Mouse (Mus musculus) small intestine, adult 2 months (tissue): Measurements from ENCODE around the gene Atf6. TPM values are rescaled to one million over a fixed set of nuclear protein-coding genes. Genes with fewer than 3 reads are reported as not detected.

Experiments
- H3K27ac ChIP-seq: fragments of 200-500 bp; 2 replicates; pipeline ENCODE4 v1.5.1; 2012; ENCODE audit warnings: low read depth, low read length, control low read depth, inconsistent platforms; ENCODE audit not compliant: insufficient read depth
- H3K27me3 ChIP-seq: fragments of 200-500 bp; 2 replicates; pipeline ENCODE4 v1.6.1; 2012; ENCODE audit warnings: mild to moderate bottlenecking, moderate library complexity, low read length, inconsistent platforms; ENCODE audit not compliant: control insufficient read depth, insufficient read depth
- H3K36me3 ChIP-seq: fragments of 200-500 bp; 2 replicates; pipeline ENCODE4 v1.6.1; 2012; ENCODE audit warnings: mild to moderate bottlenecking, low read length, control low read depth, inconsistent platforms; ENCODE audit not compliant: control insufficient read depth, insufficient read depth
- H3K4me1 ChIP-seq: fragments of 200-500 bp; 2 replicates; pipeline ENCODE4 v1.6.1; 2012; ENCODE audit warnings: low read length, inconsistent platforms, mixed read lengths; ENCODE audit not compliant: control insufficient read depth, insufficient read depth, insufficient read length
- H3K4me3 ChIP-seq: fragments of 200-500 bp; 2 replicates; pipeline ENCODE4 v1.5.1; 2012; ENCODE audit warnings: low read depth, mild to moderate bottlenecking, control low read depth, inconsistent platforms, low read length, moderate library complexity
- CTCF ChIP-seq: fragments of 200-500 bp; IDR thresholded peaks from 2 replicates; pipeline ENCODE4 v1.5.1; 2012; ENCODE audit warnings: low read depth, mild to moderate bottlenecking, control low read depth, inconsistent platforms, low read length, moderate library complexity, mixed read lengths; ENCODE audit not compliant: insufficient replicate concordance, insufficient read length; ENCODE audit errors: extremely low read depth
- POLR2A ChIP-seq: fragments of 200-500 bp; IDR thresholded peaks from 2 replicates; pipeline ENCODE4 v1.6.1; 2012; ENCODE audit warnings: low read depth, mild to moderate bottlenecking, control low read depth, inconsistent platforms, low read length, moderate library complexity
- WGBS: fragments of 180-500 bp; shearing (Covaris S2); methylation state at CpG from one replicate; pipeline ENCODE4 v1.1.7; 2018; 5-methylcytosine and 5-hydroxymethylcytosine counted together
- polyA plus RNA-seq: library from polyadenylated mRNA; depleted of rRNA; stranded (reverse); fragments of >200 nt; gene quantifications from 2 replicates; pipeline ENCODE4 v1.2.3, GENCODE M21; 2012

Gene Atf6
- polyA plus RNA-seq, 1 experiment: 8.4 TPM

DNA sequence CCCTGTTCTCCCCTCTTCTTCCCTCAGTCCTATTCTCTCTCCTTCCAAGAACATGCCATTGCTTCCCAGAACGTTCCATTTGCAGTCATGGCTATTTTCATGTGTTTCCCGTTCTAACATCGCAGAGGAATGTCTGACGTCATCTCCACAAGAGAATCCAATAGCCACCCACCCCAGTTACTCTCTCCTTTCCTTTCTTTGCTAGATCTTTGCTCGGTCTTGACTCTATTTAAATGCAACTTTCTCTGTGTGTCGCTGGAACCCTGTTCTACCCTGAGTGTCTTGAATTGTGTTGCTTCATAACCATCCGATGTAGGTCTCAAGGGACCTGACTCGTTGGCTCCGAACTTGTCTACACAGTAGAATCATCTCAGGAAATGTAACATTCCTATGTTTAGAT lies 168.0 kb downstream of the Atf6 start:
- Histone ChIP-seq H3K36me3 (no peaks in the 10 kb centered on the region), H3K27ac (no peak overlapping the region)
- 72% methylated on average over 9 of the region's 9 CpGs for WGBS

DNA sequence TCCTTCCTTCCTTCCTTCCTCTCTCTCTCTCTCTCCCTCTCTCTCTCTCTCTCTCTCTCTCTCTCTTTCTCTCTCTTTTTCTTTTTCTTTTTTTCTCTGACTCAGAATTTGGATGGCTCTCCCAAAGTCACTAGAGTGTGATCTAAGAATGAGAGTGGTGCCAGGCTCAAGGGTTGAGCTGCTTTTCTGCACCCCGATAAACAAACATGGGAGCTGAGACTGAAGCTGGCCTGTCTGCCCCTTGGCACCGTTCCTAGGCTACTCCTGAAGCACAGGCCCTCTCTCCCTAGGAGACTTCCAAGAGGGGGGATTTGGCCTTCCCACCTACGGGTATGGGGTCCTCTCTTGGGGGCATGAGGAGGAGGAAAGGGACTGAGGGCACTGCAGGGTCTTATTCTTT lies 168.8 kb downstream of the Atf6 start:
- no peaks in the 10 kb centered on the region for H3K36me3 ChIP-seq
- WGBS: 64% methylated on average over 3 of the region's 3 CpGs
- H3K27me3 ChIP-seq: no peaks in the 10 kb centered on the region
- no peak for TF ChIP-seq CTCF
- TF ChIP-seq POLR2A: no peak
- H3K4me1 ChIP-seq: 0 out of 2 replicates have a peak, but pooled peaks cover 4% of the 10 kb centered on the region
- H3K4me3 ChIP-seq: no peak overlapping the region
- no peak overlapping the region for H3K27ac ChIP-seq

More for the DNA sequence above, 168.0 kb downstream of the Atf6 start:
- no peak for TF ChIP-seq POLR2A
- no peak for TF ChIP-seq CTCF
- Histone ChIP-seq H3K27me3 (no peaks in the 10 kb centered on the region), H3K4me3 (no peak overlapping the region), H3K4me1 (0 out of 2 replicates have a peak, but pooled peaks cover 4% of the 10 kb centered on the region)

DNA sequence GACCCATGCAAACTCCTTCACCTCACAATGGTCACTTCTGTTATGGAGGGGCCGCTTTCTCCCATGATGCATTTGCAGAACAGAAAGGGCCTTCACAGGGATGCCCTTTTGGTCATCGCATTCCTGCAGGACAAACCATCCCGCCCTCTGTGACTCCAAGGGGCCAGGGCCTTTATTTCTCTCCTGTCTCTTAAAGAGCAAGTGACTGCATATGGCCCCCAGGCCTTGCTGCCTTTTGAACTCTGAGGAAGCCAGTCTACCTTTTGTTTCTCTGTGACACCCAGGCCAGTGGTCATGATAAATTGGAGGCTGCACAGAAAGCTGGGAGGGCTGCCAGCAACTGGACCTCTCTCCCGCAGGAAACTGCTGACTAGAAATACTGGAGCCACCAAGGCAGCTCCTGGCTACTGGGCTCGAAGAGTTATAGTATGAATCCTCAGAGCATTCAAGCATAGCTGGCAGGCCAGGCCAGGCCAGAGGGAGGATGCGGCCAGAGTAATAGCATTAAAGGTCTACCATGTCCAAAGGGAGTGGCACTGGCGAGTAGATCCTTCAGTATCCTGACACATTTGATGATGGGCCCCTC lies 169.7 kb downstream of the Atf6 start:
- no peak for TF ChIP-seq POLR2A
- TF ChIP-seq CTCF: no peak
- no peaks in the 10 kb centered on the region for H3K36me3 ChIP-seq
- no peak overlapping the region for H3K4me3 ChIP-seq
- H3K27me3 ChIP-seq: no peaks in the 10 kb centered on the region
- 0 out of 2 replicates have a peak, but pooled peaks cover 4% of the 10 kb centered on the region for H3K4me1 ChIP-seq
- 87% methylated on average over 7 of the region's 7 CpGs for WGBS
- H3K27ac ChIP-seq: no peak overlapping the region

DNA sequence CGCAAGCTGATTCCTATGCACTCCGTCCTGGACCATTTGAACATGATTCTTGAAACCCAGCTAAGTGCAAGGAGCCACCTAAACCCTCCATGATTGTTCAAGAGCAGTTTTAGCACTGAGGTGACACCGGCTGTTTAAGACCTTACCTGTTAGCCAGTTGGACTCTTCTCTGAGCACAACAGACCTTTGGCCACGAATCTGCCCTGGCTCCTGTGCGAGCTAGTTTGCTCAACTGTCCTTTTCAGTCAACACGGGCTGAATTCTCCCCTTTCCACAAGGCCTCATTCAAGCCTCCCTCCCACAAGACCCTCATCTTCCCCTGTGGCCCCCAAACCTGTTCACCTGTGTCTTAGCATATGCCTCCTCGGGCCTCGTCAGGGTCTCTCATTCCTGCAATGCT lies 170.6 kb downstream of the Atf6 start:
- 0 out of 2 replicates have a peak, but pooled peaks cover 4% of the 10 kb centered on the region for H3K4me1 ChIP-seq
- TF ChIP-seq CTCF (no peak), POLR2A (no peak)
- no peak overlapping the region for H3K27ac ChIP-seq
- H3K4me3 ChIP-seq: no peak overlapping the region
- no peaks in the 10 kb centered on the region for H3K27me3 ChIP-seq
- H3K36me3 ChIP-seq: no peaks in the 10 kb centered on the region
- WGBS: 93% methylated on average over 8 of the region's 8 CpGs

DNA sequence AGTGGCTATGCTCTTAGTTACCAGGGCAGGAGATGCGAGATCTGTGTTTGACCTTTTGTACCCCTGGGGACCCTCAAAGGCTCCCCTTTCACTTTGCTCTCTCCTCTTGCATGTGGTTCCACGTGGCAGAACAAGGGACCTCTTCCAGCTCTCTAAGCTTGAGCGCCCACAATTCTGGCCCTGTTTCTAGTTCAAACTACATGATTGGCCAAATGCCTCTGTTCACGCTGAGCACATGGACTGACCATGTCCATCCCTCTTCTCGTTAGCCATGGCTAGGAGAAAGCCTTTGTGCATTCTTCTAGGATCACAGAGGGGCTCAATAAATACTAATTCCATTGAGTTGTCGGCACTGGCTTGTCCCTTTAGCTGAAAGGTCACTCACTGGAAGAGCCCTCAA lies 172.2 kb downstream of the Atf6 start:
- TF ChIP-seq CTCF (no peak), POLR2A (no peak)
- Histone ChIP-seq H3K27me3 (no peaks in the 10 kb centered on the region), H3K4me1 (0 out of 2 replicates have a peak, but pooled peaks cover 4% of the 10 kb centered on the region), H3K4me3 (no peak overlapping the region), H3K27ac (no peak overlapping the region), H3K36me3 (no peaks in the 10 kb centered on the region)
- WGBS: 75% methylated on average over 6 of the region's 6 CpGs

DNA sequence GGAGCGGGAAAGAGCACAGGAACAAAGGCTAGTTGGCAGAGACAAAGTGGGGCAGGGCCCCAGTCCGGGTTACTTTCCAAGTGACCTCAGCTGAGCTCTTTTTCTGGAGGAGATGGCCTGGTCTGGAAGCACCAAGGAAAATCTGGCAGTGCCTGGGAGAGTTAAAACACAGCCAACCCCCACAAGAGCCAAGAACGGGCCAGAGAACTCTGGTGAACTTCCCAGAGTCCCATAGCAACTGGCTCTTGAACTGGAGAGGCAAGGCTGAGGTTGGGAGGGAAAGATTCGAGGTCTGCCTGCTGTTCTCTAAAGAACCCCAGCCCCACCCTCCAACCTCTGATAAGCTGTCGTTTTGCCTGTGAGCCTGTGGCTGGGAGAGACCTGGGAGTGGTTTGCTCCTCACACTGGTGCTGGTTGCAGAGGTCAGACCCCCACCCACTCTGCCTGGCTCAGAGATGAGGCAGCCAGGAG lies 172.7 kb downstream of the Atf6 start:
- Histone ChIP-seq H3K4me1 (0 out of 2 replicates have a peak, but pooled peaks cover 4% of the 10 kb centered on the region), H3K27ac (no peak overlapping the region), H3K36me3 (no peaks in the 10 kb centered on the region), H3K27me3 (no peaks in the 10 kb centered on the region), H3K4me3 (no peak overlapping the region)
- no peak for TF ChIP-seq POLR2A
- no peak for TF ChIP-seq CTCF
- WGBS: 23% methylated on average over 5 of the region's 5 CpGs

DNA sequence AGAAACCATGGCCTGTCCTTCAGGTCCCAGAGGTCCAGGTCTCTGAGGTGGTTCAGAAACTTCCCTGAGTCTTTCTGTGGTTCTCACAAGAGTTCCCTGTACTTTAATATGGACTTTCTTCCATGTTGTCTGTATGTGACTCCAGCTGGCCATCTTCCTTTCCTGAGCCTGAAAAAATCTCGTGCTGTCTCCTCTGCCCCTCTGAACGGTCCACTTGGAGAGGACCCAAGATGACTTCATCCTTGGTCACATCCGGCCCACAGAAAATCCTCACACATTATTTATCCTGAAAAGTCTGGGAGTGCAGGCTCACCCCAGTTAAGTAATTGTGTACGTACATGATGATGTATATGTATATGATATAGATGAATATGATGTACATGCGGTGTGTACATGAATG lies 176.3 kb downstream of the Atf6 start:
- TF ChIP-seq CTCF (no peak), POLR2A (no peak)
- 0 out of 2 replicates have a peak, but pooled peaks cover 4% of the 10 kb centered on the region for H3K4me1 ChIP-seq
- no peak overlapping the region for H3K27ac ChIP-seq
- no peak overlapping the region for H3K4me3 ChIP-seq
- WGBS: 77% methylated on average over 5 of the region's 5 CpGs
- H3K27me3 ChIP-seq: no peaks in the 10 kb centered on the region
- H3K36me3 ChIP-seq: no peaks in the 10 kb centered on the region
